Mouse (Mus musculus): Measurements from ENCODE around the gene Scaf11.

Scaf11 gene

DNA sequence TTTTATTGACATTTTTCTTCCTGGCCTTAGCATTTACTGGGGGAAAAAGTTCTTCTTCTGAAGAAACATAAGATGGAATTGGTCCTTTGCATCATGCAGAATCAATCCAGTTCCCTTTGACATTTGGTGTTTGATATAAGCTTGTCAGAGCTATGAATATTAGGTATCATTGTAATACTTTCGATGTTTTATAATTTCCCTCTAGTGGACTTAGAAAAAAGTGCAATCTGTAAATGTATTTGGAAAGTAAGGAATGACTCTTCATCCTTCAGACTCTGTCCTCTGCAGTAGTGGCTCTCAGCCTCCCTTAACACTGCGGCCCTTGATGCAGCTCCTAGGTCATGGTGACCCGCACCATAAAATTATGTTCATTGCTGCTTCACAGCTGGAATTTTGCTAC lies 67.8 kb downstream of the Scaf11 start:
- DNase-seq: no peak

DNA sequence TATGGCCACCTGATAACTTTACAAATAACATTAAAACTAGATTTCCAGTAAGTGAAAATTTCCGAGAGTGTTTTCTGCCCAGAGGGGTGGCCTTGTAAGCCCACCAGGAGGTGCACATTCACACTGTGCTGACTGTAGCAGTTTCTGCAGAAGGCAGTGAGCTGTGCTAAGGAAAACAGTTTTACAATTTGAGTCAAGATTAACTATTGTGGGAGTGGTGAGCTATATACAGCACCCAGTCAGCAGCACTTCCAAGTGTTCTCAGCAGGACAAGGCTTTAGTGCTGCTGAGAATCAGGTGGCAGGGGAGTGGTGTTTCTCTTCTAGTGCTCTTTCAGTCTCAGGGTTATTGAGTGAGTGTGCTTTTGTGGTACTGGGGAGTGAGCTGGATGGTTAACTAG lies 72.1 kb downstream of the Scaf11 start:
- DNase-seq: no peak

DNA sequence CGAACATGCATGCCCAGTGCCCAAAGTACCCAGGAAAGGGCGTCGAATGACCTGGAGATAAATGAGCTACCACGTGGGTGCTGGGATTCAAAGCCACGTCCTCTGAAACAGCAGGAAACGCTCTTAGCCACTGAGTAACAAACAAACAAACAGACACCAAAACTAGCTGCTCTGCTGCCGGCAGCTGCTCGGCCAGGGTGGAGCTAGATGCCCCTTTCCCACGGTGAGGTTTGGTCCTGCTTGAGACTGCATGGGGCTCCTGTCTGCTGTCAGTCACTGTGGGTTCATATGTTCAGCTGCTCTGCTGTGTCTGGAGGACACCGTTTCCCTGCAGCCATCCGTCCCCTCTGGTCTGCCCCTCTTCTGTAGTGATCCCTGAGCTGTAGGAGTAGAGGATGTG lies 78.4 kb downstream of the Scaf11 start:
- DNase-seq: no peak

DNA sequence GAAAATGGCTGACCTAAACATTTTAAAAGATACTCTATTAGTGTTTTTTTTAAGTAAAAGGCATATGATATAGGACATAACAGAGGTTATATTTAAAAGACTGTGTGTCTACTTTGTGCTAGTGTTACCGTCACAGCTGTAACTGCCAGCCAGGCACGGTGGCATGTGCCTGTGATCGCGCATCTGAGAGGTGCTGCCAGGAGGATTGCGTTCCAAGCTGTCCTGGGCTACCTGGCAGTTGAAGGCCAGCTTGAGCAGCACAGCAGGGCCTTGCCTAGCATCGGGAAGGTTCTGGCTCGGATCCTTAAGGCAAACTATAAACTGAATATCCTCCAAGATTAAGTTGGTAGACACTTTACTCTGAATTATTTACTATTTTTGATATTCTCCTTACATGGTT lies 82.9 kb downstream of the Scaf11 start:
- DNase-seq: no peak

DNA sequence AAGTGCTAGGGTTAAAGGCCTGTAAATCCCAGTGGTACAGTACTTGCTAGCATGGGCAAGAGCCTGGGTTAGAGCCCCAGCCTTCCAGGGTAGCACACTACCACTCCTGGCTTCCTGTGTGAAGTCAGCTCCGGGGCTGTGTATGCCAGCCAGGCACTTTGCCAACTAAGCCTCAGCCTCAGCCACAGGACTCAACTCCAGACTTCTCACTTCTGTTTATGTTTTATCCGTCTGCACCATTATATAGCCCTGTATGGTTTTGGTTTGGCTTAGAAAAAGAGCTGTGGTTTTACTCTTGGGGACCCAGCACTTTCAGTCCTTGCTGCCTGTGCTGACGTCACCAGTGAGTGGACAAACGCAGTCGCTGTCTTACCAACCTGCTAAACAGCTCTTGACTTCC lies 83.4 kb downstream of the Scaf11 start:
- peak; percentile 57 for DNase-seq

DNA sequence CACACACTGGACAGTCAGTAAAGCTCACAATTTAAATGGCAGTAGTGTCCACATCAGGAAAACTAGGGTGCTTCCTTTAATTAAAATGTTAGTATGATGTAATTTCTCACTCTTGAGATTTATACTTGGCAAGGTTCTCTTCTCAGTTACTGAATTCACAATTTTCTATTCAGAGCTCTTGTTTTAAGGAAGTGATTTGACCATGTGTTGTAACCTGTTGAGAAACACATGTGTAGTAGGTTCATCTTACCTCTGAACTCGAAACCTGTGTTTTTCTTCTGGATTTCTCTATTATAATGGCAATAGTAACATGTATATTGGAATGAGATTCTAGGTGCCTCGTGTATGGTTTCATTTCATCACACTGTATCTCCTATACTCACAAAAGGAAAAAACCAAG lies 84.4 kb downstream of the Scaf11 start:
- DNase-seq: no peak

DNA sequence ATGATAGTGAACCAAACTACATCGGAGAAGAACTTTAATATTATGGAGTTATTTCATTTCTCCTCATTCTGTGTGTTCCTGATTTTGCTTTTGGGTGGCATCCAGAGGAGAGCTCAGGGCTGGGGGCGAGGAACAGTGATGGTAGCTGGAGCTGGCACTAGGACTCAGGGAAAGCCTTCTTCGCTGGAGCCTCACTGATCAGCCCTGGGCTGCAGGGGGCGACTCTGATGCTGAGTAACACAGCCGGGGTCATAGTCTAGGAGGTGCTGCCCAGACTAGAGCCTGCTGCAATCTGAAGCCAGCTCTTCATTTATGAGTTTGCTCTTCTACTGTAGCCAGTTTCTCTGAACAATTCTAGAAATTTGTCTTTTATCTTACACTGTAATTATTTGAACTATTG lies 87.5 kb downstream of the Scaf11 start:
- DNase-seq: no peak

DNA sequence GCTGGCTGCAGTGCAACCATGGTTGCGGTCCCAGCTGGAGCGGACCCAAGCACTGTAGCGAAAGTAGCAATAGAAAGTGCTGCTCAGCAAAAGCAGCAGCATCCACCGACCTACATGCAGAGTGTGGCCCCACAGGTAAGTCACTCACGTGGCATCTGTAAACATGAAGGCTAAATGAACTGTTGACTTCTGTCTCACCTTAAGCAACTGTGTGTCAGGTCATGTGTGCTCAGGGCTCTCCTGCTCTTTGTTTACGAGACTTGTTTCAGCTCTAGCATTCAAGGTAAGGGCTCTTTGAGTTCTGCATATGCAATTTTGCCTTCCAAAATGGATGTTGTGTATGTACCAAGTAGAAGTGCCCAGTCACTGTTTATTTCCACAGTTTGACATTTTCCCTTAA lies 88.0 kb downstream of the Scaf11 start:
- no peak for DNase-seq

DNA sequence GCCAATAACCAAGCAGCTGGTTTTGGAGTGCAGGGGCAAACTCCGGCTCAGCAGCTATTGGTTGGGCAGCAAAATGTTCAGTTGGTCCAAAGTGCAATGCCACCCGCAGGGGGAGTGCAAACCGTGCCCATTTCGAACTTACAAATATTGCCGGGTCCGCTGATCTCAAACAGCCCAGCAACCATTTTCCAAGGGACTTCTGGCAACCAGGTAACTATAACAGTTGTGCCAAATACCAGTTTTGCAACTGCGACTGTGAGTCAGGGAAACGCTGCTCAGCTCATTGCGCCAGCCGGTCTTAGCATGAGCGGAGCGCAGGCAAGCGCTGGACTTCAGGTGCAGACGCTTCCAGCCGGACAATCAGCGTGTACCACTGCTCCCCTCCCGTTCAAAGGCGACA lies 89.3 kb downstream of the Scaf11 start:
- DNase-seq: no peak

DNA sequence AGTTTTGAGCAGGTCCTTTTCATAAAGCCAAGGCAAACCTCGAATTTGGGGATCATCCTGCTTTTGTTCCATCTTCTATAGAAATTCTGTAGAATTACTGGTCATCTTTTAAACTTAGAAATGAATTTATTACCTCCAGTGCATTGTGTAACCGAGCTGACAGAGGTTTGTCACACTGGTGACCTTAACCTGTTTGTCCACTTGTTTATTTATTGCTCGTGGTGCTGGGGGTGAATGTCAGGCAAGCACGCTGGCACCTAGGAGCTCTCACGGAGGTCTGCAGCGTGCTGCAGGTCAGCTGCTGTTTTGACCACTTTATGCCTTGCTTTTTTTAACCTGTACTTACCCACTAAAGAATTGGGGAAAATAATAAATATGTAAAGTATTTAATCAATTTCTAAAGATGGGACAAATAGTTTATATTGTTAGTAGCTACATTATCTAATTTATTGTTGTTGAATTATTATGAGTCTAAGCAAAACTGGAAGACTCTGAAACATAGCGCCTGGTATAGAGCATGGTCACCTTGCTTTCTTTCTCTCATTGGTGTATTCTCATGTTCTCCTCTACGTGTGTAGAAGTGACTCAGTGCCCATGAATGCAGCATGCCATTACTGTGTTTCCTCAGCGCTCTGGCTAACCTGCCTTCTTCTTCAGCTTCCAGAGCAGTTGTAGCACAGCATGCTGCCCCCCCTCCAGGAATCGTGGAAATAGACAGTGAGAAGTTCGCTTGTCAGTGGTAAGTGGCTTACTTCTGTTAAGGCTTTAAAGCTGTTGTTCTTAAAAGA lies 94.3 kb downstream of the Scaf11 start:
- DNase-seq: no peak

DNA sequence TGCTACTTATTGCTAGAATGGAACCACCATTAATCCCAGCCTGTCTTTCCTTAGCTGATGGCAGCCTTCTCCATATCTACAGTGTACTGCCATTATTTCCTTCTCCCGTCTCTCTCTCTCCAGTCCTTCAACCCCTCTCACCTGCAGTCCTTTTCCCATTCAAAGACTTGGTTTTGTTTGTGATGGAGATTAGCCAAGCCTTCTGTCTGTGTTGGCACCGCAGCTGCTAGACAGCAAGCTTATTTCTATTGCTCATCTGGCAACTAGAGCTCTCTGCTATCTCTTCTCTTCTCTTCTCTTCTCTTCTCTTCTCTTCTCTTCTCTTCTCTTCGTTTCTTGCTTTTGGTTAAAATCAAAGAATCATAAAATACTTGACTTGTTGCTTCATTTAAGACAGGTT lies 95.3 kb downstream of the Scaf11 start:
- no peak for DNase-seq

Data from layer of hippocampus, adult 9-11 months (tissue).